Mouse (Mus musculus): ENCODE results near the gene Mpo.

- TF ChIP-seq POLR2A (IDR thresholded peaks at IDR 0.05; ENCODE audit: insufficient read depth, low read length) (no peak), EP300 (IDR thresholded peaks at IDR 0.05; ENCODE audit: insufficient read depth, low read depth, low read length) (no peak)
Observed at GRCm38 (mm10) chr11:87751491-87751966, 41.9 kb upstream of the Mpo start.

All from ES-Bruce4 (cell line).